Mouse (Mus musculus) myocyte (in vitro differentiated cells): ENCODE measurements around the gene Samd4b. TPM values are rescaled to one million over a fixed set of nuclear protein-coding genes. Genes with fewer than 3 reads are reported as not detected.

ENCODE experiments used
- H3K27me3 ChIP-seq: one replicate; pipeline ENCODE4 v1.6.1; 2011; ENCODE audit not compliant: control insufficient read depth, insufficient read depth, insufficient read length
- H3K36me3 ChIP-seq: one replicate; pipeline ENCODE4 v1.6.1; 2011; ENCODE audit not compliant: control insufficient read depth, insufficient read depth
- H3K4me2 ChIP-seq: one replicate; pipeline ENCODE4 v1.6.1; 2011; ENCODE audit warnings: low read depth, control low read depth
- H3K4me3 ChIP-seq: one replicate; pipeline ENCODE4 v1.5.1; 2011; ENCODE audit warnings: mild to moderate bottlenecking, control low read depth, moderate library complexity
- H3K79me2 ChIP-seq: one replicate; pipeline ENCODE4 v1.6.1; 2011; ENCODE audit not compliant: control insufficient read depth, insufficient read depth
- H3ac ChIP-seq: one replicate; pipeline ENCODE4 v1.6.1; 2011; ENCODE audit not compliant: control insufficient read depth, insufficient read length
- CEBPB ChIP-seq: IDR thresholded peaks from 2 replicates; pipeline ENCODE4 v1.6.1; 2011; ENCODE audit warnings: mild to moderate bottlenecking, moderate library complexity; ENCODE audit not compliant: poor library complexity, insufficient read depth, severe bottlenecking
- E2F4 ChIP-seq: IDR thresholded peaks from one replicate; pipeline ENCODE4 v1.6.1; 2011; ENCODE audit warnings: mild to moderate bottlenecking, control low read depth, moderate library complexity; ENCODE audit not compliant: insufficient read depth
- MAX ChIP-seq: IDR thresholded peaks from one replicate; pipeline ENCODE4 v1.6.1; 2011; ENCODE audit warnings: low read depth, mild to moderate bottlenecking, control low read depth
- MYOD1 ChIP-seq, 3 experiments: IDR thresholded peaks; one replicate each; pipeline ENCODE4 v1.6.1; 2011; ENCODE audit warnings: control low read depth in 2 of 3, low read depth in 2 of 3, mild to moderate bottlenecking in 2 of 3, moderate library complexity in 1 of 3; ENCODE audit not compliant: insufficient read length in 2 of 3, control insufficient read depth in 1 of 3
- MYOG ChIP-seq, 3 experiments: IDR thresholded peaks; one replicate each; pipeline ENCODE4 v1.6.1; 2011; ENCODE audit warnings: control low read depth in 2 of 3, low read depth in 2 of 3, mild to moderate bottlenecking in 2 of 3; ENCODE audit not compliant: insufficient read length in 2 of 3, control insufficient read depth in 1 of 3, insufficient read depth in 1 of 3
- POLR2A ChIP-seq: IDR thresholded peaks from one replicate; pipeline ENCODE4 v1.6.1; 2011; ENCODE audit warnings: low read depth, mild to moderate bottlenecking, control low read depth, moderate library complexity; ENCODE audit not compliant: insufficient read length
- POLR2AphosphoS2 ChIP-seq: IDR thresholded peaks from one replicate; pipeline ENCODE4 v1.6.1; 2011; ENCODE audit warnings: low read depth, control low read depth; ENCODE audit not compliant: insufficient read length
- REST ChIP-seq: IDR thresholded peaks from one replicate; pipeline ENCODE4 v1.6.1; 2011; ENCODE audit warnings: mild to moderate bottlenecking, control low read depth, moderate library complexity; ENCODE audit not compliant: insufficient read depth, insufficient read length
- SRF ChIP-seq: IDR thresholded peaks from one replicate; pipeline ENCODE4 v1.6.1; 2011; ENCODE audit warnings: low read depth; ENCODE audit not compliant: control insufficient read depth, insufficient read length
- TCF12 ChIP-seq: IDR thresholded peaks from one replicate; pipeline ENCODE4 v1.6.1; 2011; ENCODE audit warnings: mild to moderate bottlenecking, control low read depth; ENCODE audit not compliant: poor library complexity, insufficient read depth, severe bottlenecking
- TCF3 ChIP-seq: IDR thresholded peaks from one replicate; pipeline ENCODE4 v1.6.1; 2011; ENCODE audit warnings: low read depth, control low read depth; ENCODE audit not compliant: insufficient read length
- USF1 ChIP-seq: IDR thresholded peaks from one replicate; pipeline ENCODE4 v1.6.1; 2011; ENCODE audit warnings: low read depth, mild to moderate bottlenecking, control low read depth, moderate library complexity
- polyA plus RNA-seq: library from polyadenylated mRNA; unstranded; fragments of >200 nt; fragmentation: generic; extraction: Trizol; gene quantifications from one replicate; pipeline ENCODE4 v1.2.1, GENCODE M21; 2012; ENCODE audit warnings: missing spikeins

Samd4b gene
- polyA plus RNA-seq, 1 experiment, result 29.4 TPM

DNA sequence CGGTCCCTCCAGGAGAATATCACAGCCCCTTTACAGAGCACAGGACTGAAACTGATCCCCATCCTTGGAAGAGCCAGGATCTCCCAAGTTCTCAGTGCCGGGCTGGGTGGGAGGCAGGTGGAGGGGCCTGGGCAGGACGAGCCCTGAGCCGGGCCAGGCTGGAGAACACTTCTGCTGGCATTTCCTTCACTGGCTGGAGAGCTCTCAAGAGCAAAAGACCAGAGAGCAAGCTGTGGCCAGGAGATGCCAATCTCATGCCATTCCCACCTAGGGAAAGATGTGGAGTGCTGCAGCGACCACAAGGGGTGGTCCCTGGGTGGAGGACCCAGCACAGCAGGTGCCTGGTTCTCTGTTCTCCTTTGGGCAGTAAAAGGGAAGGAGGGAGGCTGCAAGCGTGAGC lies 12.9 kb downstream of the Samd4b start:
- no peak overlapping the region for H3ac ChIP-seq
- peaks cover 68% of the 10 kb centered on the region for H3K79me2 ChIP-seq
- H3K36me3 ChIP-seq, result no peaks in the 10 kb centered on the region
- TF ChIP-seq MAX, result no peak
- TF ChIP-seq TCF12, result no peak
- no peak for TF ChIP-seq POLR2AphosphoS2
- TF ChIP-seq MYOG (IDR thresholded peaks at IDR 0.05; ENCODE audit: control insufficient read depth in 1 of 3, insufficient read depth in 1 of 3, insufficient read length in 2 of 3, low read depth in 2 of 3), result peak in 1 of 3 experiments; percentile 11
- no peak for TF ChIP-seq E2F4
- no peaks in the 10 kb centered on the region for H3K27me3 ChIP-seq
- H3K4me2 ChIP-seq, result no peak overlapping the region
- H3K4me3 ChIP-seq, result no peak overlapping the region

DNA sequence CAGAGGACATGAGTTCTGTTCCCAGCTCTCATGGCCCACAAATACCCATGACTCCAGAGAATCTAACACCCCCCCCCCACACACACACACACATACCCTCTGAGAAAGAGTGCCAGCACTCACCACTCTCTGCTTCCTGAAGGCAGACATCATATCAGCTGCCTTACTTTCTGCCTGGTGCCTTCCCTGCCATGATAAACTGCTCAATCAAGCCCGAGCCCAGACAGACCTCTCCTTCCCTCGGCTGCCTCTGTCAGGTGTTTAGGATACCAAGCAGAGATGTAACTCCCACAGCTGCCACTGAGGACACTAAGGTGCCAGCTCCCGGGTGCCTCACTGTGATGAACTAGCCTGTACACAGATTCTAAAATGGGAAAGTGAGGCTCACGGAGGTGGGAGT lies 13.5 kb downstream of the Samd4b start:
- no peak overlapping the region for H3ac ChIP-seq
- H3K36me3 ChIP-seq, result no peaks in the 10 kb centered on the region
- no peak for TF ChIP-seq POLR2A
- no peak for TF ChIP-seq CEBPB
- TF ChIP-seq POLR2AphosphoS2, result no peak
- TF ChIP-seq SRF, result no peak
- no peak for TF ChIP-seq E2F4
- no peak for TF ChIP-seq TCF3
- TF ChIP-seq MAX, result no peak
- TF ChIP-seq TCF12, result no peak
- no peak for TF ChIP-seq MYOG (IDR thresholded peaks at IDR 0.05; ENCODE audit: control insufficient read depth in 1 of 3, insufficient read depth in 1 of 3, insufficient read length in 2 of 3, low read depth in 2 of 3)
- TF ChIP-seq REST, result no peak
- no peak for TF ChIP-seq USF1
- no peak for TF ChIP-seq MYOD1 (IDR thresholded peaks at IDR 0.05; ENCODE audit: control insufficient read depth in 1 of 3, insufficient read length in 2 of 3, low read depth in 2 of 3)
- no peaks in the 10 kb centered on the region for H3K27me3 ChIP-seq
- no peak overlapping the region for H3K4me3 ChIP-seq
- no peak overlapping the region for H3K4me2 ChIP-seq
- H3K79me2 ChIP-seq, result peaks cover 68% of the 10 kb centered on the region

DNA sequence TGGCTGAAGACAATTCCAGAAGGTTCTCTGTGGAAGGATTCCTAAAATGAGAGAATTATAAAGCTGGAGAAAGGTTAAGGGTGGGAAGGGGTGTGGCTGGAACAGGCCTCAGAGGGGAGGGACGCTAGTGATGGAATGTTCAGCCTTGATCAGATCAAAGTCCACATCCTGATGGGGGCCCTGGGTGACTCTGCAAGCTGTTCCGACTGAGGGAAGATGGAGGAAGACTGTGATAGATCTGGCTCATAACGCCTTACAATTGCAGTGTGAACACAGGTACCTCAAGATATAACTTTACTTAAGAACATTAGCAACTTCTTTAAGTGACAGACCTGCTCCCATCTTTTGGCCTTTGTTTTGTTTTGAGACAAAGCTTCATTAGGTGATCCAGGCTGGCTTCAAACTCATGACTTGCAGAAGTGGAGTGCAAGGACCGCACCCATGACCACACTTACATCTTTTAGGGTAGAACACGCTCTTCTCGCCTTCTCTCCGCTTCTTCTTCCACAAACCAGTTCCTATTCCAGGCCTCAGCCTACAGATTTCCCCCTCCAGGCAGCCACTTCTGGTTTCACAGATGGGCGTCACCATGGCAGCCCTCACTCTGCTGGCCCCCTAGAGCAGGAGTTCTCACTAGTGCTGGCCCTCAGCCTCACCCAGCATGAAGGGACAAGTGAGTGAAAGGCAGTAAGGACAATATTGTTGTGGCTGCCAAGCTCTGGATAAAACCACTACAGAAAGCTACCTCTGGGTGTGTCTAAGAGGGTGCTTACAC lies 14.2 kb downstream of the Samd4b start:
- no peak for TF ChIP-seq POLR2AphosphoS2
- no peak for TF ChIP-seq MYOG (IDR thresholded peaks at IDR 0.05; ENCODE audit: control insufficient read depth in 1 of 3, insufficient read depth in 1 of 3, insufficient read length in 2 of 3, low read depth in 2 of 3)
- TF ChIP-seq MYOD1 (IDR thresholded peaks at IDR 0.05; ENCODE audit: control insufficient read depth in 1 of 3, insufficient read length in 2 of 3, low read depth in 2 of 3), result no peak
- TF ChIP-seq POLR2A, result no peak
- TF ChIP-seq REST, result no peak
- no peak for TF ChIP-seq USF1
- no peak for TF ChIP-seq TCF3
- TF ChIP-seq CEBPB, result no peak
- no peak for TF ChIP-seq E2F4
- TF ChIP-seq SRF, result no peak
- no peak for TF ChIP-seq MAX
- no peak overlapping the region for H3K4me2 ChIP-seq
- H3ac ChIP-seq, result no peak overlapping the region
- no peak overlapping the region for H3K4me3 ChIP-seq
- peaks cover 67% of the 10 kb centered on the region for H3K79me2 ChIP-seq
- no peaks in the 10 kb centered on the region for H3K27me3 ChIP-seq
- H3K36me3 ChIP-seq, result no peaks in the 10 kb centered on the region

DNA sequence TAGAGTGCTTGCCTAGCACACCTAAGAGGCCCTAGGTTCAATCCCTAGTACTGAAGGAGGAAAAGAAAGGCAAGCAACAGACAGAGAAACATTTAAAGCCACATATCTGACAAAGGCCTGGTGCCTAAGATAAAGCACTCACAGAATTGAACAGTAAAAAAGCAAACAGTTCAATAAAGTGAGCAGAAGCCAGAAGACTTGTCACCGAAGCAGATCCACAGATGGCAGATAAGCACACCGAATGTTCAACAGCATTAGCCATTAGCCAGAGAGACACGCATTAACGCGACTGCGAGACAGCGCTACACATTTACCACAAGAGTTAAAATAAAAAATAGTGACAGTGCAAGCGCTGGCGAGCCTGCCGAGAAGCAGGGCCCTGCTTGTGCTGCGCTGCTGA lies 15.1 kb downstream of the Samd4b start:
- H3K27me3 ChIP-seq, result no peaks in the 10 kb centered on the region
- TF ChIP-seq REST (no peak), TCF3 (no peak), MYOG (IDR thresholded peaks at IDR 0.05; ENCODE audit: control insufficient read depth in 1 of 3, insufficient read depth in 1 of 3, insufficient read length in 2 of 3, low read depth in 2 of 3) (no peak), E2F4 (no peak), CEBPB (no peak), MAX (no peak), USF1 (no peak), TCF12 (no peak), POLR2AphosphoS2 (no peak), SRF (no peak), MYOD1 (IDR thresholded peaks at IDR 0.05; ENCODE audit: control insufficient read depth in 1 of 3, insufficient read length in 2 of 3, low read depth in 2 of 3) (no peak), POLR2A (no peak)
- no peak overlapping the region for H3K4me3 ChIP-seq
- H3K79me2 ChIP-seq, result peaks cover 70% of the 10 kb centered on the region
- H3K36me3 ChIP-seq, result no peaks in the 10 kb centered on the region
- H3ac ChIP-seq, result no peak overlapping the region
- H3K4me2 ChIP-seq, result no peak overlapping the region

DNA sequence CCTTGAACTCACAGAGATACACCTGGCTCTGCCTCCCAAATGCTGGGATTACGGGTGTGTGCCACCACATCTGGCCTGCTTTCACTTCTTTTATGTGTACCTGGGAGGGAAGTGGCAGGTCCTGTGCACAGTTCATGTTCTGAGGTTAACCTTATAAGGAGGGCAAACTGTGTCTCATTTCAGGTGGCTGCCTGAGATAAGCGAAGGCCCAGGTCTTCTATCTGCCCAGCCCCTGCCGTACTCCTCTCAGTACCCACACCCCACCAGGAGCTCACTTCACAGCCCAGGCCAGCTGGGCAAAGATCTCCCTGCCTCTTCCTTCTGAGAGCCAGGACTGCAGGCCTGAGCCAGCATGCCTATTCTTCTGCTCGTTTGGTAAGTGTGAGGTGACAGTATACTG lies 16.2 kb downstream of the Samd4b start:
- TF ChIP-seq TCF3 (no peak), POLR2AphosphoS2 (no peak), REST (no peak), MAX (no peak), POLR2A (no peak), E2F4 (no peak), SRF (no peak), TCF12 (no peak)
- Histone ChIP-seq H3K79me2 (peaks cover 71% of the 10 kb centered on the region), H3K27me3 (no peaks in the 10 kb centered on the region), H3K36me3 (no peaks in the 10 kb centered on the region), H3ac (no peak overlapping the region), H3K4me2 (no peak overlapping the region), H3K4me3 (no peak overlapping the region)
